Mouse (Mus musculus): ENCODE data around the gene Fbxw16.
"Not testable (repeated sequence)": the region's sequence is repeated elsewhere in the genome, so short reads cannot be mapped to it uniquely, and the experiment has no call there.

The Fbxw16 gene

DNA sequence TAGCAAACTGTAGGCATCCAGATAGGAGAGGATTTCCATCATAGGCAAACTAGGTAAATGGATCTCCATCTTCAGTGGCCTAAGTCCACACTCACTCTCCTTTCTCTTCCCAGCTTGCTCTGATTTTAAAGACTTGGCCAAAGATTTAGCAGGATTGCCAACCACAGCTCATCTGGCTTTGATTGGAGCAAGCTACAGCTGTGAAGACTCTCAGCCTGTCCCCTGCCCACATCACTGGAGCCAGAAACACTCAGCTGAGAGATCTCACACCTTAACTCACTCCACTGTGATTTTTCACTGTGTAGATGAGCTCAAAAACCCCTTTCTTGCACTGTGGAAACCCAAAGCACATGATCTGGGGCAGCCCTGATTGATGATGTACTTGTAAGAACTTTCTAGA is at the start of gene Fbxw16:
Fbxw16 (minus strand) TSS at position 101 of the 400 bp plus-strand sequence.
- no peak for DNase-seq (ENCODE audit: low spot score in 2 of 2)

DNA sequence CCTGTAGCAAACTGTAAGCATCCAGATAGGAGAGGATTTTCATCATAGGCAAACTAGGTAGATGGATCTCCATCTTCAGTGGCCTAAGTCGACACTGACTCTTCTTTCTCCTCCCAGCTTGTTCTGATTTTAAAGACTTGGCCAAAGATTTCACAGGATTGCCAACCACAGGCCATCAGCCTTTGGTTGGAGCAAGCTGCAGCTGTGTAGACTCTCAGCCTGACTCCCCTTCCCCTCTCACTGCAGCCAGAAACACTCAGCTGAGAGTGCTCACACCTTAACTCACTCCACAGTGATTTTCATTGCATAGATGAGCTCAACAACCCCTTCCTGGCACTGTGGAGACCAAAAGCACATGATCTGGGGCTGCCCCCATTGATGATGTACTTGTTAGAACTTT is 46.8 kb upstream of the Fbxw16 start, which contains the start of gene Fbxw19:
Fbxw19 (minus strand) TSS at position 101 of the 400 bp plus-strand sequence.
- not testable (repeated sequence) for DNase-seq (ENCODE audit: low spot score in 2 of 2)

DNA sequence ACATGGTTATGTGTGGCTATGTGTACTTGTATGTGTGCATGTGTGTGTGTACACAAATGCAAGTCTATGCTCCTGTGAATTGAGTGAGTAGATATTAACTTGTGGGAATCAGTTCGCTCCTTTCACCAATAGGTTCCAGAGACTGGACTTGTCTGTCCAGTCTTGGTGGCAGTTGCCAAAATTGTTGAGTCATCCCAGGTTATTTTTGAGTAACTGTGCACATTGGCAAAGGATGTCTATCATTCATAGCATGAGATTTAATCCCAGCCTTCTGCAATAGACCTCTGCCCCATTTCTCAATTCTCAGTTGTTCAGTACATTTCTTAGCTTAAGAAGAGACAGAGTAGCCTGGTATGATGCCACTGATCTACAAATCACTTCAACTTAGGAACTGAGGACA is 16.0 kb downstream of the Fbxw16 start:
- DNase-seq (ENCODE audit: low spot score in 2 of 2) = no peak

DNA sequence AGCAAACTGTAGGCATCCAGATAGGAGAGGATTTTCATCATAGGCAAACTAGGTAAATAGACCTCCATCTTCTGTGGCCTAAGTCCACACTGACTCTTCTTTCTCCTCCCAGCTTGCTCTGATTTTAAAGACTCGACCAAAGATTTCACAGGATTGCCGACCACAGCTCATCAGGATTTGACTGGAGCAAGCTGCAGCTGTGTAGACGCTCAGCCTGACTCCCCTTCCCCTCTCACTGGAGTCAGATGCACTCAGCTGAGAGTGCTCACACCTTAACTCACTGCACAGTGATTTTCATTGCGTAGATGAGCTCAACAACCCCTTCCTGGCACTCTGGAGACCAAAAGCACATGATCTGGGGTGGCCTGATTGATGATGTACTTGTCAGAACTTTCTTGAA is 44.7 kb downstream of the Fbxw16 start, which contains the start of gene Fbxw22:
Fbxw22 (minus strand) TSS at position 101 of the 400 bp plus-strand sequence.
- not testable (repeated sequence) for DNase-seq (ENCODE audit: low spot score in 2 of 2)
